Mouse (Mus musculus): Measurements from ENCODE around the gene Gm1123. TPM values are rescaled to one million over a fixed set of nuclear protein-coding genes. Genes with fewer than 3 reads are reported as not detected.

The Gm1123 gene
- polyA plus RNA-seq, 1 experiment from 2014 or later: 0.07 TPM

DNA sequence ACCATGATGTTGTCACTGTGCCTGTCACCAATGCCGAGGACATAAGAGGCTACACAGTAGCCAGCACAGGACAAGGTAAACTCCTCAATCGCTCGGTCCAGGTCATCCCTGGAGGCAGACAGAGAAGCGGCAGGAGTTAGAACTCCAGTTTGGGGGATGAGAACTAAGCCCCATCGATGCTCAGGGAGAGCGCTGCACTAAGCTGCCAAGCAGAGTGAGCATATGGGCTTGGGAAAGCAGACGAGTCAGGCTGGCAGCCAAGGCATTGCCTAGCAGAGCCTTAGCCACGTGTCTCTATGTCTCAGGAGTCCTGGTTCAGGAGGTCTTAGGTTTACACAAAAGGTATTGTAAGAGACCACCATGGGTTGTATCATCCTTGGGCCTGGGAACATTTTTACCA, 9.2 kb upstream of the Gm1123 start:
- ATAC-seq (ENCODE audit: insufficient read depth): no peak
- Histone ChIP-seq H3K27me3 (no peaks in the 10 kb centered on the region), H3K4me3 (replicated peaks) (no peak overlapping the region), H3K9ac (no peak overlapping the region), H3K9me3 (replicated peaks) (no peaks in the 10 kb centered on the region), H3K4me1 (replicated peaks) (no peaks in the 10 kb centered on the region), H3K27ac (replicated peaks) (no peak overlapping the region), H3K36me3 (replicated peaks) (peaks cover 60% of the 10 kb centered on the region), H3K4me2 (no peak overlapping the region)
- 86% methylated on average over 8 of the region's 8 CpGs for WGBS (ENCODE audit: insufficient replicate concordance)

- H3K27me3 ChIP-seq: no peaks in the 10 kb centered on the region
- peaks cover 74% of the 10 kb centered on the region for H3K36me3 ChIP-seq (replicated peaks)
- no peak overlapping the region for H3K9ac ChIP-seq
- H3K4me2 ChIP-seq: no peak overlapping the region
- WGBS (ENCODE audit: insufficient replicate concordance): 78% methylated on average over 4 of the region's 4 CpGs
- H3K9me3 ChIP-seq (replicated peaks): no peaks in the 10 kb centered on the region
- H3K27ac ChIP-seq (replicated peaks): no peak overlapping the region
- H3K4me1 ChIP-seq (replicated peaks): no peaks in the 10 kb centered on the region
- no peak for ATAC-seq (ENCODE audit: insufficient read depth)
- H3K4me3 ChIP-seq (replicated peaks): no peak overlapping the region
Measured at GRCm38 (mm10) chr9:99042641-99043040, 7.1 kb upstream of the Gm1123 start.

DNA sequence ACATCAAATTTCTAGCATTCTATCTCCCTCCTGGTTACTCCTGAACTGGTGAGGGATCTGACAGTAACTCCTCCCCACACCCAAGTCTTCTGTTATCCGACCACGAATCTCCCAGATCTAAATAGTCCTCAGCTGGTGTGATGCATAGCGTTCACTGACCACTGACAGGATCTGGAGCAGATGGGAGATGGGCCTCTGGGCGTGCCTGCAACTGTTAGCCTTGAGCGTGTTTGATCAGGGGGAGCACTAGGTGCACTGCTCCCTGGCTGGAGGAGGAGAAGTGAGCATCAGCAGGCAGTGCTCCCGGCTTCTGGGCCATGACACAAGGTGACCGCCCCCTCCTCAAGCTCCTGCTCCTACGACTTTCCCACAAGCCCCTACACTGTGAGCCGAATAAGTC, 6.5 kb upstream of the Gm1123 start:
- H3K4me2 ChIP-seq: no peak overlapping the region
- WGBS (ENCODE audit: insufficient replicate concordance): 75% methylated on average over 9 of the region's 9 CpGs
- 0 out of 2 replicates have a peak, but pooled peaks cover 3% of the 10 kb centered on the region for H3K4me1 ChIP-seq (replicated peaks)
- H3K27me3 ChIP-seq: no peaks in the 10 kb centered on the region
- H3K9me3 ChIP-seq (replicated peaks): no peaks in the 10 kb centered on the region
- peaks cover 76% of the 10 kb centered on the region for H3K36me3 ChIP-seq (replicated peaks)
- H3K4me3 ChIP-seq (replicated peaks): no peak overlapping the region
- H3K27ac ChIP-seq (replicated peaks): no peak overlapping the region
- no peak overlapping the region for H3K9ac ChIP-seq
- ATAC-seq (ENCODE audit: insufficient read depth): no peak

DNA sequence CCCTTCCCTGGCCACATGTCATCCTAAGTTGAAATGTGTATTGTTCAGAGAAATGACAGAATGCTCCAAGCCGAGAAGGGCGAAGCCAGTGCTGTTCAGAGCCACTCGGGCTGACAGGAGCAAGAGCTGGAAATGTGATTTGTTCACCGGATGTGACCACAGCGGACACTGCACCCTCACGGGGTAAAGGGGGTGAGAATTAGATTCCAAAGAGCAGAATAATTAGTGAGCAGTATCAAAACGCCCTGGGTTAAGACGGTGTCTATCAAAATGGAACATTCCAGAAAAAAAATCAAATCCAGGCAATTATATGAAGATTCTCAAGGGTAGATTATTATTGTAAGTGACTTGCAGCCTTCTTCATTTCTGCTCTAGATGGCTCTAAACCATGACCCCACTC, 1.4 kb downstream of the Gm1123 start:
- no peak overlapping the region for H3K4me2 ChIP-seq
- no peaks in the 10 kb centered on the region for H3K9me3 ChIP-seq (replicated peaks)
- H3K36me3 ChIP-seq (replicated peaks): peaks cover 10% of the 10 kb centered on the region
- WGBS (ENCODE audit: insufficient replicate concordance): 74% methylated on average over 8 of the region's 8 CpGs
- H3K4me1 ChIP-seq (replicated peaks): 0 out of 2 replicates have a peak, but pooled peaks cover 3% of the 10 kb centered on the region
- no peak for ATAC-seq (ENCODE audit: insufficient read depth)
- H3K9ac ChIP-seq: no peak overlapping the region
- no peaks in the 10 kb centered on the region for H3K27me3 ChIP-seq
- no peak overlapping the region for H3K4me3 ChIP-seq (replicated peaks)
- H3K27ac ChIP-seq (replicated peaks): no peak overlapping the region

DNA sequence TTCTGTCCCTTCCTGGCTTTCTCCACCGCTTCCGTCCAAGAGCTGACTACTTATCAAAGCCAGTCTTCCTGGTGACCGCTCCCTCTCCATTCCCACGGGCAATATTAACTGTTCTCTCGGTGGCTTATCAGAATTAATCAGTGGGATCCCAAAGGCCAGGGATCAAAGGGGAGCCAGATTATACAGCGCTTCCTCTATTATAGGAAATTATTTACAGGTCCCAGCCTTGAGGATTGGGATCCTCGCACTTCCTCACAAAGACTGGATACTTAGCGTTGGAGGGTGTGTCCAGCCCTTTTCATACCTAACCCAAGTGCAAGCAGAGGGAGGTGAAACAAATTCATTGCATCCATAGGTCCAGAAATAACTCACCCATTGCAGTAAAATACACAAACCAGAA, 3.5 kb downstream of the Gm1123 start:
- no peak overlapping the region for H3K4me2 ChIP-seq
- H3K27me3 ChIP-seq: no peaks in the 10 kb centered on the region
- no peak overlapping the region for H3K9ac ChIP-seq
- 76% methylated on average over 8 of the region's 8 CpGs for WGBS (ENCODE audit: insufficient replicate concordance)
- H3K27ac ChIP-seq (replicated peaks): no peak overlapping the region
- no peak for ATAC-seq (ENCODE audit: insufficient read depth)
- no peaks in the 10 kb centered on the region for H3K9me3 ChIP-seq (replicated peaks)
- H3K4me3 ChIP-seq (replicated peaks): no peak overlapping the region
- H3K4me1 ChIP-seq (replicated peaks): no peaks in the 10 kb centered on the region
- no peaks in the 10 kb centered on the region; the same call in 1 of the 2 replicates for H3K36me3 ChIP-seq (replicated peaks)

GRCm38 (mm10) chr9:99021751-99022150, 13.8 kb downstream of the Gm1123 start:
- no peak overlapping the region for H3K9ac ChIP-seq
- no peaks in the 10 kb centered on the region for H3K36me3 ChIP-seq (replicated peaks)
- no peaks in the 10 kb centered on the region for H3K9me3 ChIP-seq (replicated peaks)
- WGBS (ENCODE audit: insufficient replicate concordance): 58% methylated on average over 4 of the region's 4 CpGs
- no peak overlapping the region for H3K27ac ChIP-seq (replicated peaks)
- no peak overlapping the region for H3K4me3 ChIP-seq (replicated peaks)
- no peaks in the 10 kb centered on the region for H3K4me1 ChIP-seq (replicated peaks)
- no peak overlapping the region for H3K4me2 ChIP-seq
- no peaks in the 10 kb centered on the region for H3K27me3 ChIP-seq
- ATAC-seq (ENCODE audit: insufficient read depth): no peak

GRCm38 (mm10) chr9:99021166-99021565, 14.3 kb downstream of the Gm1123 start:
- Histone ChIP-seq H3K4me3 (replicated peaks) (no peak overlapping the region), H3K4me1 (replicated peaks) (no peaks in the 10 kb centered on the region), H3K4me2 (no peak overlapping the region), H3K9me3 (replicated peaks) (no peaks in the 10 kb centered on the region), H3K9ac (no peak overlapping the region), H3K27me3 (no peaks in the 10 kb centered on the region), H3K36me3 (replicated peaks) (no peaks in the 10 kb centered on the region), H3K27ac (replicated peaks) (no peak overlapping the region)
- no peak for ATAC-seq (ENCODE audit: insufficient read depth)
- WGBS (ENCODE audit: insufficient replicate concordance): 38% methylated on average over 5 of the region's 5 CpGs

GRCm38 (mm10) chr9:99017679-99018078, 17.8 kb downstream of the Gm1123 start:
- H3K4me2 ChIP-seq: no peak overlapping the region
- H3K36me3 ChIP-seq (replicated peaks): no peaks in the 10 kb centered on the region
- H3K9me3 ChIP-seq (replicated peaks): no peaks in the 10 kb centered on the region
- ATAC-seq (ENCODE audit: insufficient read depth): no peak
- no peaks in the 10 kb centered on the region for H3K4me1 ChIP-seq (replicated peaks)
- H3K4me3 ChIP-seq (replicated peaks): no peak overlapping the region
- no peak overlapping the region for H3K9ac ChIP-seq
- no peak overlapping the region for H3K27ac ChIP-seq (replicated peaks)
- H3K27me3 ChIP-seq: no peaks in the 10 kb centered on the region
- 67% methylated on average over 6 of the region's 6 CpGs for WGBS (ENCODE audit: insufficient replicate concordance)

GRCm38 (mm10) chr9:99016759-99017158, 18.8 kb downstream of the Gm1123 start:
- 53% methylated on average over 3 of the region's 3 CpGs for WGBS (ENCODE audit: insufficient replicate concordance)
- no peak overlapping the region for H3K4me2 ChIP-seq
- H3K27ac ChIP-seq (replicated peaks): no peak overlapping the region
- H3K9me3 ChIP-seq (replicated peaks): no peaks in the 10 kb centered on the region
- no peak for ATAC-seq (ENCODE audit: insufficient read depth)
- no peaks in the 10 kb centered on the region for H3K36me3 ChIP-seq (replicated peaks)
- no peaks in the 10 kb centered on the region for H3K4me1 ChIP-seq (replicated peaks)
- H3K4me3 ChIP-seq (replicated peaks): no peak overlapping the region
- no peak overlapping the region for H3K9ac ChIP-seq
- H3K27me3 ChIP-seq: no peaks in the 10 kb centered on the region

DNA sequence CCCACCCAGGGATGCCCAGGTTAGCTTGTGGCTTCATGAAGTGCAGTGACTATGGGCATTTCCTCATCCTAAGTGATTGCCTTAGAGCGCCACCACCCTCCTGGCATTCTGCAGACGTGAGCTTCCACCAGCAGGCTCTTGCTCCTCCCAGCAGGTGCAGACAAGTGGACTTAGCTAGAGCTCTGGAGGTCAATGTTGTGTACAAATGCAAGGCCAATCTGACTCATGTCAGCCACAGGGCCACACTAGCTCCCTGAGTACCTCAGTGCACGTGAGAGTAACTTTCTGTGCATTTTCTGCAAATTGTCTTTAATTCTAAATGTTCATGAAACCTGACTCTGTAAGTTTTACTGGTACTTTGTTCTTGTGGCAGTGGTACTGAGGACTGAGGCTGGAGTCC, 19.2 kb downstream of the Gm1123 start:
- H3K9ac ChIP-seq: no peak overlapping the region
- no peak overlapping the region for H3K4me2 ChIP-seq
- H3K4me3 ChIP-seq (replicated peaks): no peak overlapping the region
- H3K27ac ChIP-seq (replicated peaks): no peak overlapping the region
- no peaks in the 10 kb centered on the region for H3K27me3 ChIP-seq
- no peaks in the 10 kb centered on the region for H3K9me3 ChIP-seq (replicated peaks)
- no peaks in the 10 kb centered on the region for H3K4me1 ChIP-seq (replicated peaks)
- H3K36me3 ChIP-seq (replicated peaks): no peaks in the 10 kb centered on the region
- no peak for ATAC-seq (ENCODE audit: insufficient read depth)
- WGBS (ENCODE audit: insufficient replicate concordance): 38% methylated on average over 3 of the region's 3 CpGs

DNA sequence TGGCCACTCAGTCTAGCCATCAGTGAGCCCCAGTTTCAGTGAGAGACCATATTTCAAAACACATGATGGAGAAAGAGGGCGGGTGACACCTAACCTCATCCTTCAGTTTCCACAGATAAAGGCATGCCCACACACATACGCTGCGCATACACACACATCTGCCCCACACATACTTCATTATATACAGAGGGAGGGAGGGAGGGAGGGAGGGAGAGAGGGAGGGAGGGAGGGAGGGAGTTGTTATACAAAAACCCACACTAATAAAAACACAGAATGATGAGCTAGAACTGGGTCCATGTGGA, 25.7 kb downstream of the Gm1123 start:
- H3K27ac ChIP-seq (replicated peaks): no peak overlapping the region
- H3K9ac ChIP-seq: no peak overlapping the region
- ATAC-seq (ENCODE audit: insufficient read depth): no peak
- H3K4me1 ChIP-seq (replicated peaks): no peaks in the 10 kb centered on the region
- no peaks in the 10 kb centered on the region for H3K9me3 ChIP-seq (replicated peaks)
- H3K27me3 ChIP-seq: no peaks in the 10 kb centered on the region
- H3K36me3 ChIP-seq (replicated peaks): no peaks in the 10 kb centered on the region
- WGBS (ENCODE audit: insufficient replicate concordance): 79% methylated on average over 3 of the region's 3 CpGs
- no peak overlapping the region for H3K4me2 ChIP-seq
- no peak overlapping the region for H3K4me3 ChIP-seq (replicated peaks)

DNA sequence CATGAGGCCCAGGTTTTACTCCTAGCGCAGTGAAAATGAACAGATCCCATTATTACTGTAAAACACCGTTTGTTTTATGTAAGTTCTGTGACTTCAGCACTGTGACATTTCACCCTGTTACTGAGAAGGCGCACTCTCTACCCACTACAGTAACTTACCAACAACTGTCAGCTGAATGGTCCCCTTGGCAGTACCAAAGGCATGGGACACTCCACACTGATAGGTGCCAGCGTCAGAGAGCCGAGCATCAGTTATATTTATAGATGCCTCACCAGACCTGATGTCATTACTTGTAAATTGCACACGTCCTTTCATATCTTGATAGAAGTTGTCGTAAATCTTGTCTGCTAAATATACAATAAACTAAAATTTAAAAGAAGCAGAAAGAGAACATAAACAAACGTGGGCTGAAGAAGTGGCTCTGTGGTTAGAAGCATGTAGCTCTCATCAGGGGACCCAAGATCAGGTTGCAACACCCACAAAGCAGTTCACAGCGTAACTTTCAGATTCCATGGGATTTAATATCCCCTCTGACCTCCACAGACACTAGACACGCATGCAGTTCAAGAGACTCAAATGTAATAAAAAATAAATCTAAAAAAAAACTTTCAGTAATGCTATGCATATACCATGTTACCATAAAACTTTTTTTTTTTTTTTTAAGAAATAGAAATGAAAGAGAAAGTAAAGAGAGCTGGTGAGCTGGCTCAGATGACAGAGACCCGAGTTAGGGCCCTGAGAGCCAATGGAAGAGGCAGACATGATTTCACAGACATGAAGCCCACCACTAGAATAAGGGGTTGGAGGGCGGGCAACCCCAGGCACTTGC, 26.2 kb downstream of the Gm1123 start:
- Histone ChIP-seq H3K36me3 (replicated peaks) (no peaks in the 10 kb centered on the region), H3K27me3 (no peaks in the 10 kb centered on the region), H3K4me2 (no peak overlapping the region), H3K27ac (replicated peaks) (no peak overlapping the region), H3K4me1 (replicated peaks) (no peaks in the 10 kb centered on the region), H3K9ac (no peak overlapping the region), H3K9me3 (replicated peaks) (no peaks in the 10 kb centered on the region), H3K4me3 (replicated peaks) (no peak overlapping the region)
- ATAC-seq (ENCODE audit: insufficient read depth): no peak
- 66% methylated on average over 12 of the region's 12 CpGs for WGBS (ENCODE audit: insufficient replicate concordance)
